Mouse (Mus musculus): ENCODE results near the gene Rhbdd1.

Rhbdd1 gene

DNA sequence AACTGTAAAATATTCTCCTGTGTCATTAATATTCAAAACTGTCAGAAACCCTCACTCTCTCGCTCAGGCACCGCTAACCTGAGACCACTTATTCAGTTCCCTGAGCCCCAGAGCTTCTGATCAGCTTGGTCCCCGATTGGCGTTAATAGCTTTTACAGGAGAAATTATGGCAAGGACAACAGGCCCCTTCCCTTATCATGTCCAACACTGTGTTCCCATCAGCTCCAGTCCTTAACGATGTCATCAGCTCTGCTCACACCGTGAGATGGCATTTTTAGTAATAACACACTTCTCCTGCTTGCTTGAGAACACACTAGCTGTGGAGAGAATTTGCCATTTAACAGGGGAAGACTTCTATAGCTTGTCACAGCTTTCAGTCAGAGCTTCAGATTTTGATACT lies 48.2 kb downstream of the Rhbdd1 start:
- DNase-seq (ENCODE audit: low spot score) = no peak

DNA sequence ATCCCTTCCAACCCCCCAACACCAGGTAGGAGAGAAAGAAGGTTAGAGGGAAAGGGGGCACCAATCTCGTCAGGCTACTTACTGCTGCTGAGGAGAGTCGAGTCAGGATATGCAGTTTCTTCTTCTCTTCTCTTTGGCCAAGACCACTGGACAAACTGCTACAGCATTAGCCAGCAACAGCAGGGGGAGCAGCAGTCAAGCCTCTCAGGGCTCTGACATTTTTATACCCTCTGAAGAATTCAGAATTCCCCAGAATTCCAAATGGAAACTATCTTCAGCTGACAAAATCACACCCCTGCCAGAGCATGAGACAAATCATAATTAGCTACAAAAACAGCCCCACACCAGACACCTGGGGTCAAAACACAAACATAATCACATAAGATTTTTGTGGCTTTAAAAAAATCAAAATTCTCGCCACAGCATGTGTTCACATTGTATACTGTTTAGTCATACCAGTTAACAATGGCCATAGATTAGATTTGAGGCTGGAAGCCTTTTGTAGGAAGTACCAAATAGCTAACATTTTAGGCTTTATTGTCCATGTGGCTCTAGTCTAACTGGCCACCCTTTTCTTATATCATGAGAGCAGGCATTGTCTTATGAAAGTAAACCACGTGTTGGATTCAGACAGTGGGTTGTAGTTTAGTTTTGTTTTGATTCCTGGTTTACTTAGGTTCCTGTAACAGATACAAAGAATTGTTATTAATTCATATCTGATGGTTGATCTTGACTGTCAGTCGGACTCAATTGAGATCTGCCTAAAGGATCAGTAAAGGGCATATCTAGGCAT lies 55.6 kb downstream of the Rhbdd1 start:
- DNase-seq (ENCODE audit: low spot score) = no peak

GRCm38 (mm10) chr1:82373924-82374323 lies 57.7 kb downstream of the Rhbdd1 start:
- no peak for DNase-seq (ENCODE audit: low spot score)

DNA sequence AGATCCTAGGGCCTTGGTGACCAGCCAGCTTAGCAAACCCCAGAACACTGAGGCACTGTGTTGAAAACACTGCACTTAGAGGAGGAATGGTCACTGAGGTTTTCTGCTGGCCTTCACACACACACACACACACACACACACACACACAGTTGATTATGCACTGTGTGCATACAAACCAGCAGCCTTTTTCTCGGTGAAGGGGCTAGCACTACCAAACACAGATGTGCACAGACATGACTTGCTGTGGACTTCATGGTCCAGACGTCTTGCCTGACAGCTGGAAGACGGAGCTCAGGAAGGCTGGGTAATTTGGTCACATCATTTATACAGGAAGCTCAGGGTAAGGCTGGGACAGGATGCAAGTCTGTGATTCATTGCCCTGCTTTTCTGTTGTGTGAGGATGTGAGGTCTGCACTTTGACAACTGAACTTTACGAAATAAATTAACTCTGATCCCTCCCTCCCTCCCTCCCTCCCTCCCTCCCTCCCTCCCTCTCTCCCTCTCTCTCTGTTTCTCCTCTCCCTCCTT lies 58.6 kb downstream of the Rhbdd1 start:
- no peak for DNase-seq (ENCODE audit: low spot score)

DNA sequence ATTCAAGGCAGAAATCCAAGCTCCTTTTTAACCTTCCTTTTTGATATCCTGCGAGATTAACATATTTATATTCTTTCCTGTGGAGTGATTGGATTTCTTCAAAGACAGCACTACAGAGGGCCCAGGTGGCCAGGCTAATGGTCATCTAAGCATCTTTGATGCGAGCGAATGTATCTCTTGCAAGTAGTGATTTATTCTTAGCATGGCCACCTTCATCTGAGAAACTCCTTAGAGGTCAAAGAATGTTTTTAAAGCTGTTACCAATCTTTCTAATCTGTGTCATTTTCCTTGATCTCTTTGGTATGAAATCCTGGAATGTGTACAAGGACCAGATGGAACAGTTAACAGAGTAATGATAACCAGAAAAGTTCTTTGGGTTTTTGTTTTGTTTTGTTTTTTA lies 59.2 kb downstream of the Rhbdd1 start:
- no peak for DNase-seq (ENCODE audit: low spot score)

DNA sequence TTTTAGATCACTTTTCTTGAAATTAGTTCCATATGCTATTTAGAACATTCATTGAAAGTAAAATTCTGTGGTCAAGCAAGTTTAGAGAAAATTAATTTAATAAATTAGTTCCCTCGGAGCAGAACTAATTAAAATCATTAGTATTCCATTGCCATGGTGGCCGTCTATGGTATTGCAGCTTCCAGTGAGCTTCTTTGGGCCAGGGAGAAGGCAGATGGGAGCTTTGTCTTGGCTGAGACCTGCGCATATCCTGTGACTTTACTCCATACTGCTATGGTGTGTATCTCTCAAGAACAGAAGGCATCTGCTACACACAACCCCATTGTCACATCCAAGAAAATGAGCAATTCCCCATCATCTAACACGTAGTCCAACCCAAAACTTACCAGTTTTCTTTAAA lies 65.7 kb downstream of the Rhbdd1 start:
- no peak for DNase-seq (ENCODE audit: low spot score)

DNA sequence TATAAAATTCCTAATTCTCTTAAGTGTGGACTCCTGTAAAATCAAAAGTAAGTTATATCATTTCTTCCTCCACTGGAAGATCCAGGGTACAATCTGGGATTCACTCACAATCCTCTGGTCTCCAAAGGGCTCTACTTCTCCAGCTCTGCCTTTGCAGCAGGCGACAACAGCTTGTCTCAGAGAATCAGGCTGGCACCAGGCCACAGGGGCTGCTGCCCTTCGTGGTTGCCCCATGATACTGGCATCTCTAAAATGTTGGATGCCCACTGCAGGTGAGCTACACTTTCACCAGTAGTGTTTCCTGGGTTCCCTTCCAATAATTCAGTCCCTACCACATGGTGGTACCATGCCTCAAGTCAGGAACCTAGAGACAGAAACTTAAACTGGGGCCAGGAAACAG lies 67.9 kb downstream of the Rhbdd1 start:
- no peak for DNase-seq (ENCODE audit: low spot score)

GRCm38 (mm10) chr1:82385054-82385453 lies 68.8 kb downstream of the Rhbdd1 start:
- DNase-seq (ENCODE audit: low spot score) = no peak

DNA sequence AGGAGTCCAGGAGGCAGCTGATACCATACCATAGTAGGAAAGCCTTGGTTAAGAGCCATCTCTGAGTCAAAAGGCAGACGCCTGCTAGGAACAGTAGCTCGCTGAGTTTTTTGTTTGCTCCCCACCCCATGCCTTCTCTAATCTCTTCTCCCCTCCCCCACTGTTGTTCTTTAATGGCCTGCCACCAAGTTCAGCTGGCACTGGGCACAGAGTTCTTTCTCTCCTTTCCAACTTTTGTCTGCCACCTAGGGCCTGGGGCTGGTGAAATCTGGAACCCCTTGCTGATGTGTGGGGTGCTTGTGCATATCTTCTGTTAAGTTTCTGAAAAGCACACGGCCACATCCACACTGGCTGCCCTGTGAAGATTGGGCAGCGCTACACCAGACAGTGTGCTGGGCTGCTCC lies 69.6 kb downstream of the Rhbdd1 start:
- DNase-seq (ENCODE audit: low spot score) = no peak

- DNase-seq (ENCODE audit: low spot score) = no peak
Measured at GRCm38 (mm10) chr1:82386814-82387771, 70.8 kb downstream of the Rhbdd1 start.

DNA sequence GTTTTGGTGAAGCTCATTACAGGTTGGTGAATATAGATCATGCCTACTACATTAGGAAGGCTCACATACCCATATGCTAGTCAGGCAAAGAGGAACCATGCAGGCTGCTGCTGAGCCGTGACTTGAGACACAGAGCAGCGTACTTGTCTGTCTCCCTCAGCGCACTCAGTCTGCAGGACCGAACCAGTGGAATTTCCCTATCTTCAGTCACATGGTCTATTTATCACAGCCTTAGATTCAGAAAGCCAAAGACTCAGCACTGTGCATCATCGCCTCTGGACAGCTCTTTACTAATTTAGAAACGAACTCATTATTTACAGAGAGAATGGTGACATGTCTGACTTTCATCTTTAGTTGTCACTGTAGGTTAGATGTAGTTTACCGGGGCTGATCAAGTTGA lies 73.1 kb downstream of the Rhbdd1 start:
- no peak for DNase-seq (ENCODE audit: low spot score)

- DNase-seq (ENCODE audit: low spot score) = no peak
Measured at GRCm38 (mm10) chr1:82395371-82395770, 79.1 kb downstream of the Rhbdd1 start.

- no peak for DNase-seq (ENCODE audit: low spot score)
Measured at GRCm38 (mm10) chr1:82407786-82408185, 91.5 kb downstream of the Rhbdd1 start.

DNA sequence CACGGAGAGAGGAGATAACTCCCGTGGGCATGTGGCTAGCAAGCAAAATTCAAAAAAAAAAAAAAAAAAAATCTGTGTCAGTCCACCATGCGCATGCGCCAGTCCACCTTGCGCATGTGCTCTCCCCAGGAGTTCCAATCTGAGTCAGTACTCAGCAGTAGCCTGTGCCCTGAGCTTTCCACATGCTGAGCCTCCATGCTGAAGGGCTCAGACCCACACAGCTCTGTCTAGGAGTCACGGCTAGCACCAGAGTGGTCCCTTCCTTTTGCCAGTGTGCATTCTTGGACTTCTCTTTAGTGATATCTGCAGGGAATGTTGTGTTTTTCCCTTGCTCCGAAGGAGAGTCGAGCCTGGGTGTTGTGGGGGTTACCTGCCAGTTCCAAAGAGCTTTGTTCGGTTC lies 93.0 kb downstream of the Rhbdd1 start:
- no peak for DNase-seq (ENCODE audit: low spot score)

DNA sequence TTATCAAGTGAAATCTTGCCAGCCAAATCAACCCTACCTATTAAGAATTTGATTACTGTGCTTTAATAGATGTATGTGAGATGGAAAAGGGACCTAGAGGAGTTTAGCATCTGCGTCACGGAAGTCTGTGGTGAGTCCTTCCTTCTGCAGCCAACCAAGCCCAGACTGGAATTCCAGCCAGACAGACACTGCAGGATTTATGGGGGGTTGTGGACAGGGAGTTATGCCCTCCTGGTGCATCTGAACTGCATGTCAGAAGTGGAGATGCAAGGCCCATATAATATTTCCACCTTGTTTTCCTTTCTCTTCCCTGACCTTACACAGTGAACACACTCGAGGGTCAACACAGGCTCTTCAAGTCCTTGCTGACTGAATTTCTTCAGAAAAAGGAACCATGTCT lies 94.3 kb downstream of the Rhbdd1 start:
- no peak for DNase-seq (ENCODE audit: low spot score)

DNA sequence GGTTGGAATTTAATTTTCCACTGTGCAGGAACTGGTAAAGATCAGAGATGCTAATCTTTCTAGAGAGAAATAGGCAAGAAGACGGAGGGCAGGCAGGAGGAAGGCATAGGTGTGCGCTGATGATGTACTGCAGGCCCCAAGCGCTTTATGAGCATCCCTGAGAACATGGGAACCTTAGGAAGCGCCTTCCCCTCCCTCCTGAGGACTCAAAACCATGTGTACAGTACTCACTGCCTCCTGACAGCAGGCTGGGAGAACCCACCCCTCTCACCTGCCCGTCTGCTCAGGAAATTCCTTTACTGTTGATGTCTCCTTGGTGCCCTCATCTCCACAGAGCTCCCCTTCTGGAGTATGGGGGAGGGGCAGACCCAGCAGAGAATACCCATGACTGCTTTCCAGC lies 95.3 kb downstream of the Rhbdd1 start:
- DNase-seq (ENCODE audit: low spot score) = no peak

- no peak for DNase-seq (ENCODE audit: low spot score)
Measured at GRCm38 (mm10) chr1:82412085-82412484, 95.8 kb downstream of the Rhbdd1 start.

DNA sequence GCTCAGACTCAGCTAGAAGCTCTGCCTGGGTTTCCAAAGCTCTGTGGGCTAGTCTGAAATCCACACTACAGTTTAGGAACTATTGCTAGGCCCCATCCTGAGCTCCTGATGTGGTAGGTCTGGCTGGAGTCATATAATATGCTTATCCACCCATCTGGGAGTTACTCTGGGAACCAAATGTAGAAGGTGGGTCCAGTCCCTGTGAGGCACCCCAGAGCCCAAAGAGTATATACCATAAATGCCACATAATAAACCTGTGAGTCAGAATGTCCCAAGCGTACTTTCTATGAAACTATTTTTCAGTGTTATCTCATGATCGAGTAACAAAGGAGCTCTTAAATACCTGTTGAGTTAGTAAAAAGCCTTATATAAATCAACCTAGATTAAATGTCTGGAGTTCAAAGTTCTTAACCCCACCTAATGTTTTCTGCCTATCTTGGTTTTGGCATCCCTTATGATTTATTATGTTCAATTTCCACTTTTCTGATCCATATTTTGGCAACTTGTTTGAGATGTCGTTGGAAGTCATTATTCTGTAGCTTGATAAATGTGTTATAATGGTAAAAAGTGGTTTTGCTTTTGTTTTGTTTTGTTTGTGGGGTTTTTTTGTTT lies 98.3 kb downstream of the Rhbdd1 start:
- DNase-seq (ENCODE audit: low spot score) = no peak

DNA sequence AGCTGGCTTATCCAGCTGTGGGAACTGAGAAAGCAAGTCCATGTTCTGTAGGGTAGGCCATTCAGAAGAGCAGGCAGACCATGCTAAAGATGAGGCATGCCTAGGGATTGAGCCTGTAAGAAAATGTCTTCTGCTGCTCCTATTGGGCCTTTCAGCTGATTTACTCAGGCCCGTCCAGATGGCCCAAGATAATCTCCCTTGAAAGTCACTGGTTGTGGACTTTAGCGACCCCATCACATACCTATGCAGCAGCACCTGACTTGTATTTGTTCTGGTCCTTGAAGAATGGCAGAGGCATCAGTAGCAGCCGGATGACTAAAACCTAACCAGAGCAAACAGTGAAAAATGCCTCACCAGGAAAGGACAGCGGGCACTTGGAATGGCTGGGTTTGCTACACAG lies 99.4 kb downstream of the Rhbdd1 start:
- DNase-seq (ENCODE audit: low spot score) = no peak

GRCm38 (mm10) chr1:82427729-82428128 lies 111.5 kb downstream of the Rhbdd1 start:
- DNase-seq (ENCODE audit: low spot score) = no peak

- no peak for DNase-seq (ENCODE audit: low spot score)
Measured at GRCm38 (mm10) chr1:82429061-82429460, 112.8 kb downstream of the Rhbdd1 start.

DNA sequence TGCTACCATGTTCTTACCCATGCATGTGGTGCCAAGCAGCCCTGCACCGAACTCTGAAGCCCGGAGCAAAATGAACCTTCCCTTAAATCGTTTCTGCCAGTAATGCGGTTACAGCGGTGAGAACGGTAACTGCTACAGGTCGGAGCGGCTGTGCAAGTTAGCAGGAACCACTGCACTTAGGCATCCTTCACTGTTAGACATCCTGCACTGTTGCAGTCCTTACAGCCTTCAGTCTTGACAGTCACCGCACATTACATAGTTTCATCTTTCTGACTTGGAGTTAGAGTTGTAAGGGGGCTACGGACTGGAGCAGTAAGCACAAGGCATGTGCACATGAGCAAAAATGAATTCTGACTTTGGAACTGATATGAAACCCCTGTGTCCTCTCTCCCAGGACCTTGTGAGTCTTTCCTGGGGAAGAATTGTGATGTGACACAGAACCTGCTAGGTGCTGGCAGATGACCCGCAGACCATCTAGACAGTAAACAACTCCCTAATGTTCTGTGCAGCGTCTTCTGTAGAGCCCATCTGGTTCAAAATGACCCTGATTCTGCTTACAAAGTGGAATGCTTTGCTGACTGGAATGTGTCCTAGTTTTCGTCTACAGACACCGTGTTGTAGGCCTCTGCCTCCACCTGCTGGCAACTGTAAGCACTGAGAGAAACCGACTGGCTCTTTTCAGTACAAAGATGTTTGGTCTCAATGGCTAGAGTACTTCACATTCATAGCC lies 116.8 kb downstream of the Rhbdd1 start:
- no peak for DNase-seq (ENCODE audit: low spot score)
